Comparison of ENCODE assay signal across 9 mouse cellular contexts in the genomic region with DNA sequence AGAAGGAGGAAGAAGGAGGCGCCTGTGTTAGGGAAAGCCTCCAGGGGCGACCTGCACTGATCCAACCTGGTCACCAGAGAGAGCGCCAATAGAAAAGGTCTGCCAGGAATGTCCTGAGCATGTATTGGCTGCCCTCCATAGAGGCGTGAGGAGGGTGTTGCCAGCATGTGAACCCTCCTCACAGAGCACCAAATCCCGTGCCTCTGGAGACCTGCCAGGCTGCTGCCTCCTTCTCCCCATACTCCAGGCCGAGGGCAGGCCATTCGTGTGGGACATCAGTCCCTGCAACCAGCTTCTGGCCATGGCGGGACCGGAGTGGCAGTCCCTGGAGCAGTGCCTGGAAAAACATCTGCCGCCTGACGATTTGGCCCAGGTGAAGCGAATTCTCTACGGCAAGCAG. TPM values are rescaled to one million over a fixed set of nuclear protein-coding genes. Genes with fewer than 3 reads are reported as not detected.
DNase-seq lines count a peak whose midpoint lies in the region; ATAC-seq and TF ChIP-seq lines count a peak whose summit lies in the region.
"Had no signal": no experiment of that assay in that cellular context is flagged by ENCODE, and none has a peak within 500 bp of the region (broad histone marks: within the 10 kb centered on the region; RNA-seq: fewer than 3 reads in every experiment).

No protein-coding gene starts in this region.

- no peak overlapping the region for H3K9ac ChIP-seq in intestine, embryonic 16.5 days (ENCODE audit: low read depth, low read length)
- H3K9ac ChIP-seq in liver, embryonic 15.5 days = no peak overlapping the region; the same call in 1 of the 2 replicates

- 0 out of 2 replicates have a peak, but pooled peaks cover 2% of the 10 kb centered on the region for H3K9me3 ChIP-seq in embryonic facial prominence, embryonic 10.5 days
- H3K9me3 ChIP-seq in intestine, embryonic 16.5 days (ENCODE audit: control insufficient read depth, low read length) = no peaks in the 10 kb centered on the region
- no peaks in the 10 kb centered on the region for H3K9me3 ChIP-seq in liver, embryonic 15.5 days (replicated peaks)
- H3K9me3 ChIP-seq: G1E had no signal

- H3K27me3 ChIP-seq in embryonic facial prominence, embryonic 10.5 days (replicated peaks; ENCODE audit: low read depth, poor library complexity, severe bottlenecking) = no peaks in the 10 kb centered on the region
- no peaks in the 10 kb centered on the region for H3K27me3 ChIP-seq in intestine, embryonic 16.5 days (replicated peaks; ENCODE audit: control insufficient read depth, insufficient read depth, low read length)
- no peaks in the 10 kb centered on the region for H3K27me3 ChIP-seq in liver, embryonic 15.5 days
- no peaks in the 10 kb centered on the region for H3K27me3 ChIP-seq in thymus, adult 2 months (ENCODE audit: control insufficient read depth, insufficient read depth, low read length)

- H3K4me3 ChIP-seq in embryonic facial prominence, embryonic 10.5 days = no peak overlapping the region
- H3K4me3 ChIP-seq in intestine, embryonic 16.5 days (ENCODE audit: low read length) = no peak overlapping the region
- peak overlapping the region; percentile 23 for H3K4me3 ChIP-seq in liver, embryonic 15.5 days (replicated peaks)
- no peak overlapping the region for H3K4me3 ChIP-seq in thymus, adult 2 months (ENCODE audit: control insufficient read depth, insufficient read depth, low read length)

- no peak for TF ChIP-seq POLR2A in thymus, adult 2 months (IDR thresholded peaks at IDR 0.05; ENCODE audit: control insufficient read depth, extremely low read depth, insufficient read depth, low read length, poor library complexity)

- intact Hi-C loops in left cerebral cortex, postnatal 4 days (cut with DNase I) = no loop called here
- intact Hi-C loops in left cerebral cortex, postnatal 25 days (cut with DNase I) = no loop called here

- H3K4me1 ChIP-seq in embryonic facial prominence, embryonic 10.5 days = peaks cover 7% of the 10 kb centered on the region
- H3K4me1 ChIP-seq in intestine, embryonic 16.5 days (ENCODE audit: control insufficient read depth, insufficient read depth, low read length) = no peaks in the 10 kb centered on the region
- peaks cover 6% of the 10 kb centered on the region; the same call in 1 of the 2 replicates for H3K4me1 ChIP-seq in liver, embryonic 15.5 days (replicated peaks)
- peaks cover 16% of the 10 kb centered on the region for H3K4me1 ChIP-seq in thymus, adult 2 months (replicated peaks; ENCODE audit: control insufficient read depth, insufficient read depth, low read length)

- H3K36me3 ChIP-seq in embryonic facial prominence, embryonic 10.5 days (replicated peaks) = no peaks in the 10 kb centered on the region
- H3K36me3 ChIP-seq in intestine, embryonic 16.5 days (ENCODE audit: control insufficient read depth, insufficient read depth, low read length) = no peaks in the 10 kb centered on the region
- H3K36me3 ChIP-seq in liver, embryonic 15.5 days (replicated peaks) = no peaks in the 10 kb centered on the region
- H3K36me3 ChIP-seq in thymus, adult 2 months (ENCODE audit: control insufficient read depth, insufficient read depth, low read length) = no peaks in the 10 kb centered on the region
- H3K36me3 ChIP-seq: G1E had no signal

- H3K27ac ChIP-seq in embryonic facial prominence, embryonic 10.5 days (replicated peaks) = no peak overlapping the region
- no peak overlapping the region for H3K27ac ChIP-seq in intestine, embryonic 16.5 days (ENCODE audit: low read length)
- peak overlapping the region; percentile 9; the same call in 1 of the 2 replicates for H3K27ac ChIP-seq in liver, embryonic 15.5 days (replicated peaks)
- H3K27ac ChIP-seq in thymus, adult 2 months (ENCODE audit: control insufficient read depth, insufficient read depth, low read length) = no peak overlapping the region

- WGBS in embryonic facial prominence, embryonic 10.5 days = 46% methylated on average over 13 of the region's 13 CpGs
- 52% methylated on average over 13 of the region's 13 CpGs for WGBS in intestine, embryonic 16.5 days
- WGBS in liver, embryonic 15.5 days (ENCODE audit: insufficient replicate concordance) = 61% methylated on average over 13 of the region's 13 CpGs
- WGBS in thymus, adult 2 months = 89% methylated on average over 13 of the region's 13 CpGs

- DNase-seq in left cerebral cortex, postnatal 4 days = peak; percentile 72
- DNase-seq in left cerebral cortex, postnatal 25 days (ENCODE audit: low spot score in 2 of 2) = no peak
- DNase-seq in embryonic facial prominence, embryonic 10.5 days (ENCODE audit: low spot score) = peak; percentile 10
- DNase-seq in thymus, postnatal 36 days = no peak
- DNase-seq in frontal cortex, adult 2 months (ENCODE audit: extremely low spot score in 1 of 2, low spot score in 1 of 2) = no peak
- no peak for DNase-seq in thymus, adult 2 months

- TF ChIP-seq CTCF in thymus, adult 2 months (IDR thresholded peaks at IDR 0.05; ENCODE audit: borderline replicate concordance, control insufficient read depth, extremely low read depth, insufficient read depth, low read length, poor library complexity) = no peak

- ATAC-seq in intestine, embryonic 16.5 days = peak; percentile 53; the same call in 1 of the 2 replicates
- peak; percentile 65 for ATAC-seq in liver, embryonic 15.5 days (ENCODE audit: insufficient read depth)

- H3K4me2 ChIP-seq in intestine, embryonic 16.5 days (ENCODE audit: low read depth, low read length) = no peak overlapping the region
- no peak overlapping the region for H3K4me2 ChIP-seq in liver, embryonic 15.5 days

RNA-seq across cellular contexts. Expression of a gene that starts 5.8 kb away (rescaled TPM):
- total RNA-seq in left cerebral cortex, postnatal 4 days (2021) = under 1 TPM; 0.12 to 0.52 TPM
- total RNA-seq in left cerebral cortex, postnatal 25 days (2021) = under 1 TPM; 0.53 to 0.76 TPM
- 0.14 TPM in 1 of 2 replicates, not detected in the other for polyA plus RNA-seq in embryonic facial prominence, embryonic 10.5 days (2016; fragmentation: Nextera tagmentation; extraction: Ambion mirVana)
- polyA plus RNA-seq in intestine, embryonic 16.5 days (2015; fragmentation: Nextera tagmentation; extraction: Ambion mirVana) = 0.98 and 1.8 TPM in 2 replicates
- polyA plus RNA-seq in liver, embryonic 15.5 days (2015; fragmentation: Nextera tagmentation; extraction: Ambion mirVana) = 28.0 and 32.6 TPM in 2 replicates
- 0.16 and 0.21 TPM in 2 replicates for polyA plus RNA-seq in frontal cortex, adult 2 months (2012; rRNA removed)
- polyA plus RNA-seq in thymus, adult 2 months (2012; rRNA removed) = 0.77 and 0.97 TPM in 2 replicates
- polyA plus RNA-seq: G1E had no signal

Comparison
In these comparisons a context has a peak if more than half of its experiments do, and no peak if none do; other contexts are left out.
1. DNase-seq: peak in left cerebral cortex, postnatal 4 days (single experiment) and embryonic facial prominence, embryonic 10.5 days (single experiment); none in left cerebral cortex, postnatal 25 days (0 of 2), thymus, postnatal 36 days (0 of 2), frontal cortex, adult 2 months (0 of 2) and thymus, adult 2 months (single experiment).
2. RNA of a gene that starts 5.8 kb away (polyA plus RNA-seq): 28.0 to 32.6 TPM in liver, embryonic 15.5 days; 0.98 to 1.8 TPM in intestine, embryonic 16.5 days, 0.77 to 0.97 TPM in thymus, adult 2 months, 0.16 to 0.21 TPM in frontal cortex, adult 2 months and 0.14 TPM in embryonic facial prominence, embryonic 10.5 days; every median in the first group is over 10 times any median in the second.